Mouse (Mus musculus) midbrain, postnatal 0 days (tissue): ENCODE results near the gene Clrn1. TPM values are rescaled to one million over a fixed set of nuclear protein-coding genes. Genes with fewer than 3 reads are reported as not detected.

Source experiments
- ATAC-seq: fragments of 200-750 bp; cut with Nextera tagmentation; 2 replicates; pipeline ENCODE4 v1.8.0; 2017; ENCODE audit warnings: moderate number of reproducible peaks, mild to moderate bottlenecking, moderate TSS enrichment, moderate library complexity; ENCODE audit not compliant: low FRiP score
- DNase-seq: peaks from one replicate; pipeline ENCODE4 v3.0.0-alpha.2; 2015; ENCODE audit warnings: low spot score
- H3K27ac ChIP-seq: fragments of 300-500 bp; sonication (generic); 2 replicates; pipeline ENCODE4 v1.5.1; 2014; ENCODE audit warnings: low read depth, mild to moderate bottlenecking, low read length, mixed read lengths
- H3K27me3 ChIP-seq: fragments of 300-500 bp; sonication (generic); 2 replicates; pipeline ENCODE4 v1.6.1; 2014; ENCODE audit warnings: low read length, control low read depth, mixed read lengths; ENCODE audit not compliant: insufficient read depth
- H3K36me3 ChIP-seq: fragments of 300-500 bp; sonication (generic); 2 replicates; pipeline ENCODE4 v1.6.1; 2014; ENCODE audit warnings: low read length, control low read depth, mixed read lengths; ENCODE audit not compliant: insufficient read depth
- H3K4me1 ChIP-seq: fragments of 300-500 bp; sonication (generic); 2 replicates; pipeline ENCODE4 v1.6.1; 2014; ENCODE audit warnings: mild to moderate bottlenecking, control low read depth, antibody characterized with exemption, low read length, mixed read lengths; ENCODE audit not compliant: insufficient read depth
- H3K4me2 ChIP-seq: fragments of 300-500 bp; sonication (generic); 2 replicates; pipeline ENCODE4 v1.6.1; 2014; ENCODE audit warnings: low read depth, mild to moderate bottlenecking, low read length, mixed read lengths; ENCODE audit not compliant: poor library complexity, severe bottlenecking
- H3K4me3 ChIP-seq: fragments of 300-500 bp; sonication (generic); 2 replicates; pipeline ENCODE4 v1.5.1; 2014; ENCODE audit warnings: low read depth, mild to moderate bottlenecking, low read length, moderate library complexity
- H3K9ac ChIP-seq: fragments of 300-500 bp; sonication (generic); replicated peaks from 2 replicates; pipeline ENCODE4 v1.6.1; 2014; ENCODE audit warnings: mild to moderate bottlenecking, low read length, moderate library complexity, mixed read lengths; ENCODE audit not compliant: poor library complexity, severe bottlenecking
- H3K9me3 ChIP-seq: fragments of 300-500 bp; sonication (generic); 2 replicates; pipeline ENCODE4 v1.6.1; 2016; ENCODE audit warnings: low read length, control low read depth
- CTCF ChIP-seq: IDR thresholded peaks from 2 replicates; pipeline ENCODE4 v1.5.1; 2016; ENCODE audit warnings: antibody characterized with exemption, mild to moderate bottlenecking
- WGBS: fragments of 180-500 bp; shearing (Covaris S2); extraction: QIAGEN DNeasy Blood & Tissue Kit; methylation state at CpG from one replicate; pipeline ENCODE4 v1.1.7; 2014; 5-methylcytosine and 5-hydroxymethylcytosine counted together
- polyA plus RNA-seq: library from polyadenylated mRNA; unstranded; fragments of >200 nt; fragmentation: Nextera tagmentation; extraction: Ambion mirVana; gene quantifications from 2 replicates; pipeline ENCODE4 v1.2.1, GENCODE M21; 2015
- total RNA-seq: library from RNA; depleted of rRNA; stranded (reverse); fragments of >200 nt; gene quantifications from 2 replicates; pipeline ENCODE4 v1.2.3, GENCODE M21; 2014

Clrn1 gene
- total and polyA plus RNA-seq, 2 experiments from 2014 or later = 0.44 to 1.9 TPM

GRCm38 (mm10) chr3:58828366-58829153 is 56.6 kb downstream of the Clrn1 start:
- H3K4me1 ChIP-seq = no peaks in the 10 kb centered on the region
- no peak overlapping the region for H3K9ac ChIP-seq
- H3K27me3 ChIP-seq = no peaks in the 10 kb centered on the region
- no peak overlapping the region for H3K4me3 ChIP-seq
- 73% methylated on average over 14 of the region's 14 CpGs for WGBS
- DNase-seq (no peak), ATAC-seq (no peak)
- TF ChIP-seq CTCF = no peak
- no peaks in the 10 kb centered on the region for H3K36me3 ChIP-seq
- no peak overlapping the region for H3K27ac ChIP-seq
- H3K9me3 ChIP-seq = no peaks in the 10 kb centered on the region
- no peak overlapping the region for H3K4me2 ChIP-seq

GRCm38 (mm10) chr3:58826266-58826665 is 58.9 kb downstream of the Clrn1 start:
- Histone ChIP-seq H3K27me3 (no peaks in the 10 kb centered on the region), H3K4me2 (no peak overlapping the region), H3K4me1 (no peaks in the 10 kb centered on the region), H3K27ac (no peak overlapping the region), H3K9ac (no peak overlapping the region), H3K4me3 (no peak overlapping the region), H3K36me3 (no peaks in the 10 kb centered on the region), H3K9me3 (no peaks in the 10 kb centered on the region)
- TF ChIP-seq CTCF = no peak
- peak; percentile 66; the same call in 1 of the 2 replicates for ATAC-seq
- 21% methylated on average over 4 of the region's 4 CpGs for WGBS
- peak; percentile 74 for DNase-seq

- H3K36me3 ChIP-seq = no peaks in the 10 kb centered on the region
- no peaks in the 10 kb centered on the region for H3K27me3 ChIP-seq
- H3K4me3 ChIP-seq = no peak within 1 kb of the TSS
- no peaks in the 10 kb centered on the region for H3K9me3 ChIP-seq
- no peak within 1 kb of the TSS for H3K27ac ChIP-seq
- DNase-seq = no peak
- WGBS = 59% methylated on average over 4 of the region's 4 CpGs
- no peak for ATAC-seq
- no peak within 1 kb of the TSS for H3K4me2 ChIP-seq
- H3K4me1 ChIP-seq = no peaks in the 10 kb centered on the region
- H3K9ac ChIP-seq = no peak within 1 kb of the TSS
- TF ChIP-seq CTCF = no peak
Measured at GRCm38 (mm10) chr3:58822211-58822610, 62.9 kb downstream of the Clrn1 start, which contains the start of gene Mindy4b-ps. TSS of gene Mindy4b-ps (minus strand) at chr3:58822311.

DNA sequence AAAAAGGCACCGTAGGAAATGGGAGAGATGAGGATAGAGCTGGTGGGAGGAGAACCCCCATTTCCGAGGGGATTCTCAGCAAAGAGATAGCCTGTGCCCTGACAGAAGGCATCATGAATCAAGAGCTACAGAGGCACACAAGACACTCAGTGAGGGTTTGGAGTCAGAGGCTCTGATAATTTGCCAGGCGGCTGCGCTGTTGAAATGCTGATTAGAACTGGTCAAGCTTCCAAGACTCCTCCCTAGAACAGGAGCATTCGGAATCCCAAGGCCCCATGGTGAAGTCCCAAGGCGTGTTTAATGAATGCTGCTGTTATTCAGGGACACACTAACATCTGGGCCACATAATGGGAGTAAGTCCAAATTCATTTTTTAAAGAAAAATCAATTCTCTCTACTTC is 67.8 kb downstream of the Clrn1 start:
- Histone ChIP-seq H3K27ac (no peak overlapping the region), H3K27me3 (no peaks in the 10 kb centered on the region), H3K4me1 (no peaks in the 10 kb centered on the region), H3K4me3 (no peak overlapping the region), H3K9me3 (no peaks in the 10 kb centered on the region), H3K36me3 (no peaks in the 10 kb centered on the region), H3K4me2 (no peak overlapping the region), H3K9ac (no peak overlapping the region)
- no peak for TF ChIP-seq CTCF
- DNase-seq (peak; percentile 50), ATAC-seq (no peak)
- 34% methylated on average over 6 of the region's 6 CpGs for WGBS

- no peaks in the 10 kb centered on the region for H3K36me3 ChIP-seq
- no peak overlapping the region for H3K9ac ChIP-seq
- DNase-seq = no peak
- no peaks in the 10 kb centered on the region for H3K9me3 ChIP-seq
- no peaks in the 10 kb centered on the region for H3K27me3 ChIP-seq
- no peak overlapping the region for H3K4me3 ChIP-seq
- ATAC-seq = no peak
- WGBS = 78% methylated on average over 3 of the region's 3 CpGs
- H3K4me1 ChIP-seq = 0 out of 2 replicates have a peak, but pooled peaks cover 4% of the 10 kb centered on the region
- no peak overlapping the region for H3K27ac ChIP-seq
- H3K4me2 ChIP-seq = no peak overlapping the region
- no peak for TF ChIP-seq CTCF
Measured at GRCm38 (mm10) chr3:58814191-58814590, 70.9 kb downstream of the Clrn1 start.

DNA sequence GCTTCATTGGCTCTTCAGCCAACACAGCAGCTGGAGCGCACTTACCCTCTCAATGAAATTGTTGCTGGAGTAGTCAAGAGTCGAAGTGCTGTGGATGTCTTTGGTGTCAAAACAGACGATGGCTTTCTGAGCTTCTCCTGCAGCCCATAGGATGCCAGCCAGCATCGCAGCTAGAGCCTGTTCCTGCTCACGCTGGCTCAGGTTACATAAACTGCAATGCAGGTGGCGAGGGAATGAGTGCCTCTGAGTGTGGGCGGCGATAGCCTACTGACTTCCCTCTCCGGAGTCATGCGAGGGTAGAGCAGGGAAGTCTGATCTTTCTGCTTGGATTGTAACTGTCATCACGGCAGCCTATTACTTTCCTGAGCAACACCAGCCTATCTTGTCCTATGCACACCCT is 74.8 kb downstream of the Clrn1 start:
- 0 out of 2 replicates have a peak, but pooled peaks cover 4% of the 10 kb centered on the region for H3K4me1 ChIP-seq
- no peak overlapping the region for H3K4me2 ChIP-seq
- WGBS = 71% methylated on average over 11 of the region's 11 CpGs
- H3K4me3 ChIP-seq = no peak overlapping the region
- no peak overlapping the region for H3K27ac ChIP-seq
- H3K9ac ChIP-seq = no peak overlapping the region
- H3K9me3 ChIP-seq = no peaks in the 10 kb centered on the region
- H3K27me3 ChIP-seq = no peaks in the 10 kb centered on the region
- TF ChIP-seq CTCF = no peak
- ATAC-seq (no peak; the same call in 1 of the 2 replicates), DNase-seq (no peak)
- H3K36me3 ChIP-seq = no peaks in the 10 kb centered on the region
